8 mouse cellular contexts compared by ENCODE assay signal in genomic region chr7:99357201-99357600, GRCm38 (mm10). TPM values are rescaled to one million over a fixed set of nuclear protein-coding genes. Genes with fewer than 3 reads are reported as not detected.
DNase-seq lines count a peak whose midpoint lies in the region; ATAC-seq and TF ChIP-seq lines count a peak whose summit lies in the region.

No protein-coding gene starts in this region.

- TF ChIP-seq CTCF in lung, embryonic 14.5 days (IDR thresholded peaks at IDR 0.05; ENCODE audit: low read depth) = no peak

- no peaks in the 10 kb centered on the region for H3K9me3 ChIP-seq in intestine, embryonic 14.5 days (ENCODE audit: control insufficient read depth, low read length)
- H3K9me3 ChIP-seq in lung, embryonic 14.5 days (ENCODE audit: low read depth, low read length) = no peaks in the 10 kb centered on the region

- DNase-seq in adrenal gland, adult 18-20 months (ENCODE audit: low spot score in 2 of 2) = peak; percentile 69 to 74
- no peak for DNase-seq in intestine, embryonic 14.5 days (ENCODE audit: low spot score)
- no peak for DNase-seq in lung, embryonic 14.5 days
- DNase-seq in left cerebral cortex, postnatal 14 days (ENCODE audit: low spot score in 2 of 2) = no peak
- DNase-seq in thymus, postnatal 0 days (ENCODE audit: low spot score) = no peak
- DNase-seq in thymus, postnatal 10 days (ENCODE audit: low spot score in 2 of 2) = no peak

- H3K27me3 ChIP-seq in intestine, embryonic 14.5 days (replicated peaks; ENCODE audit: control insufficient read depth, insufficient read depth, low read length) = no peaks in the 10 kb centered on the region
- no peaks in the 10 kb centered on the region for H3K27me3 ChIP-seq in lung, embryonic 14.5 days (ENCODE audit: insufficient read depth, low read length)

- H3K27ac ChIP-seq in brown adipose tissue, adult 24 weeks (replicated peaks; ENCODE audit: low read depth, low read length) = peak overlapping the region; percentile 89
- peak overlapping the region; percentile 99 for H3K27ac ChIP-seq in intestine, embryonic 14.5 days (ENCODE audit: low read depth)
- H3K27ac ChIP-seq in lung, embryonic 14.5 days (ENCODE audit: low read depth) = peak overlapping the region; percentile 99

- H3K4me3 ChIP-seq in brown adipose tissue, adult 24 weeks (ENCODE audit: insufficient read depth, low read depth, low read length) = no peak overlapping the region
- no peak overlapping the region for H3K4me3 ChIP-seq in intestine, embryonic 14.5 days (ENCODE audit: low read depth, low read length)
- no peak overlapping the region for H3K4me3 ChIP-seq in lung, embryonic 14.5 days (ENCODE audit: low read depth, low read length)

- intact Hi-C loops in left cerebral cortex, postnatal 14 days (cut with DNase I) = no loop called here

- no peak for ATAC-seq in intestine, embryonic 14.5 days (replicated peaks; ENCODE audit: low FRiP score, low TSS enrichment, low read depth)
- ATAC-seq in lung, embryonic 14.5 days (ENCODE audit: insufficient read depth) = no peak
- no peak for ATAC-seq in erythroid progenitor cell, adult 5-6 weeks (replicated peaks; ENCODE audit: low FRiP score, poor library complexity, severe bottlenecking)

- H3K4me1 ChIP-seq in brown adipose tissue, adult 24 weeks (ENCODE audit: control insufficient read depth, insufficient read depth, insufficient read length, low read length) = peaks cover 25% of the 10 kb centered on the region
- H3K4me1 ChIP-seq in intestine, embryonic 14.5 days (replicated peaks; ENCODE audit: control insufficient read depth, insufficient read depth, low read length) = peaks cover 55% of the 10 kb centered on the region
- peaks cover 47% of the 10 kb centered on the region for H3K4me1 ChIP-seq in lung, embryonic 14.5 days (ENCODE audit: insufficient read depth)

- no peak overlapping the region for H3K9ac ChIP-seq in intestine, embryonic 14.5 days (ENCODE audit: low read length)
- H3K9ac ChIP-seq in lung, embryonic 14.5 days = no peak overlapping the region

- peak overlapping the region; percentile 51; the same call in 1 of the 2 replicates for H3K4me2 ChIP-seq in intestine, embryonic 14.5 days (ENCODE audit: low read length)
- H3K4me2 ChIP-seq in lung, embryonic 14.5 days = peak overlapping the region; percentile 65

- 47% methylated on average over 7 of the region's 7 CpGs for WGBS in intestine, embryonic 14.5 days
- 33% methylated on average over 7 of the region's 7 CpGs for WGBS in lung, embryonic 14.5 days

- H3K36me3 ChIP-seq in intestine, embryonic 14.5 days (ENCODE audit: control insufficient read depth, insufficient read depth, low read length) = no peaks in the 10 kb centered on the region
- H3K36me3 ChIP-seq in lung, embryonic 14.5 days (ENCODE audit: insufficient read depth) = no peaks in the 10 kb centered on the region

RNA-seq across cellular contexts. Expression of gene Serpinh1, which starts 4.2 kb away (rescaled TPM):
- 100 to 1,000 TPM; 244 to 442 TPM for total RNA-seq in adrenal gland, adult 18-20 months (2021)
- 245 and 533 TPM in 2 replicates for polyA plus RNA-seq in brown adipose tissue, adult 24 weeks (2012; ENCODE audit: insufficient read depth, insufficient read length, missing spikeins)
- 417 and 502 TPM in 2 replicates for polyA plus RNA-seq in intestine, embryonic 14.5 days (2014; fragmentation: Nextera tagmentation; extraction: Ambion mirVana)
- 663 and 691 TPM in 2 replicates for polyA plus RNA-seq in lung, embryonic 14.5 days (2014; fragmentation: Nextera tagmentation; extraction: Ambion mirVana)
- 1.1 TPM in 1 of 2 replicates, not detected in the other for total RNA-seq in erythroid progenitor cell, adult 5-6 weeks (2015; ENCODE audit: low replicate concordance)
- total RNA-seq in erythroid progenitor cell, adult 5-6 weeks (2017; ENCODE audit: low replicate concordance) = 1.4 and 1.5 TPM in 2 replicates
- total RNA-seq in left cerebral cortex, postnatal 14 days (2021) = 10 to 100 TPM; 49.7 to 52.2 TPM
- 73.2 and 96.8 TPM in 2 replicates for polyA plus RNA-seq in thymus, postnatal 0 days (2015; fragmentation: Nextera tagmentation; extraction: Ambion mirVana)

RNA-seq across cellular contexts. Expression of gene Gdpd5, which starts 24.0 kb away (rescaled TPM):
- total RNA-seq in adrenal gland, adult 18-20 months (2021) = 1 to 10 TPM; 5.4 to 7.5 TPM
- 10.1 and 10.9 TPM in 2 replicates for polyA plus RNA-seq in brown adipose tissue, adult 24 weeks (2012; ENCODE audit: insufficient read depth, insufficient read length, missing spikeins)
- polyA plus RNA-seq in intestine, embryonic 14.5 days (2014; fragmentation: Nextera tagmentation; extraction: Ambion mirVana) = 18.6 and 23.4 TPM in 2 replicates
- polyA plus RNA-seq in lung, embryonic 14.5 days (2014; fragmentation: Nextera tagmentation; extraction: Ambion mirVana) = 20.2 and 21.8 TPM in 2 replicates
- not detected in 2 replicates for total RNA-seq in erythroid progenitor cell, adult 5-6 weeks (2015; ENCODE audit: low replicate concordance)
- total RNA-seq in erythroid progenitor cell, adult 5-6 weeks (2017; ENCODE audit: low replicate concordance) = not detected in 2 replicates
- total RNA-seq in left cerebral cortex, postnatal 14 days (2021) = 10 to 100 TPM; 40.7 to 47.5 TPM
- 2.9 and 3.1 TPM in 2 replicates for polyA plus RNA-seq in thymus, postnatal 0 days (2015; fragmentation: Nextera tagmentation; extraction: Ambion mirVana)

Comparison
In these comparisons a context has a peak if more than half of its experiments do, and no peak if none do; other contexts are left out.
1. DNase-seq: peak in adrenal gland, adult 18-20 months (2 of 2); none in intestine, embryonic 14.5 days (single experiment), lung, embryonic 14.5 days (single experiment), left cerebral cortex, postnatal 14 days (0 of 2), thymus, postnatal 0 days (single experiment) and thymus, postnatal 10 days (0 of 2).
2. Peak in every context shown above with its lines, with median percentiles within 50 percentile points of each other: H3K27ac ChIP-seq.